Mouse (Mus musculus) heart, embryonic 16.5 days (tissue): ENCODE results near the gene Gpr183. TPM values are rescaled to one million over a fixed set of nuclear protein-coding genes. Genes with fewer than 3 reads are reported as not detected.

Experiments used
- ATAC-seq: fragments of 200-750 bp; cut with Nextera tagmentation; replicated peaks from 2 replicates; pipeline ENCODE4 v1.8.0; 2017; ENCODE audit warnings: moderate number of reproducible peaks; ENCODE audit not compliant: insufficient read depth, low FRiP score; ENCODE audit errors: extremely low read depth
- H3K27ac ChIP-seq: fragments of 300-500 bp; sonication (generic); 2 replicates; pipeline ENCODE4 v1.5.1; 2014; ENCODE audit warnings: mild to moderate bottlenecking, low read length, control low read depth, moderate library complexity
- H3K27me3 ChIP-seq: fragments of 300-500 bp; sonication (generic); 2 replicates; pipeline ENCODE4 v1.6.1; 2014; ENCODE audit warnings: low read length, mixed read lengths; ENCODE audit not compliant: control insufficient read depth, insufficient read depth
- H3K36me3 ChIP-seq: fragments of 300-500 bp; sonication (generic); 2 replicates; pipeline ENCODE4 v1.6.1; 2014; ENCODE audit not compliant: control insufficient read depth, insufficient read depth
- H3K4me1 ChIP-seq: fragments of 300-500 bp; sonication (generic); 2 replicates; pipeline ENCODE4 v1.6.1; 2014; ENCODE audit warnings: low read length, mixed read lengths; ENCODE audit not compliant: control insufficient read depth, insufficient read depth
- H3K4me2 ChIP-seq: fragments of 300-500 bp; sonication (generic); 2 replicates; pipeline ENCODE4 v1.6.1; 2014; ENCODE audit warnings: low read depth, mild to moderate bottlenecking, control low read depth, low read length
- H3K4me3 ChIP-seq: fragments of 300-500 bp; sonication (generic); 2 replicates; pipeline ENCODE4 v1.5.1; 2014; ENCODE audit warnings: mild to moderate bottlenecking, control low read depth, low read length
- H3K9ac ChIP-seq: fragments of 300-500 bp; sonication (generic); 2 replicates; pipeline ENCODE4 v1.6.1; 2014; ENCODE audit warnings: low read length, control low read depth
- H3K9me3 ChIP-seq: fragments of 300-500 bp; sonication (generic); replicated peaks from 2 replicates; pipeline ENCODE4 v1.6.1; 2016; ENCODE audit warnings: low read length; ENCODE audit not compliant: control insufficient read depth
- WGBS: fragments of 180-500 bp; shearing (Covaris S2); extraction: QIAGEN DNeasy Blood & Tissue Kit; methylation state at CpG from one replicate; pipeline ENCODE4 v1.1.7; 2014; 5-methylcytosine and 5-hydroxymethylcytosine counted together
- polyA plus RNA-seq: library from polyadenylated mRNA; unstranded; fragments of >200 nt; fragmentation: Nextera tagmentation; extraction: Ambion mirVana; gene quantifications from 2 replicates; pipeline ENCODE4 v1.2.1, GENCODE M21; 2015

The Gpr183 gene
- polyA plus RNA-seq, 1 experiment from 2014 or later, result 3.6 TPM

DNA sequence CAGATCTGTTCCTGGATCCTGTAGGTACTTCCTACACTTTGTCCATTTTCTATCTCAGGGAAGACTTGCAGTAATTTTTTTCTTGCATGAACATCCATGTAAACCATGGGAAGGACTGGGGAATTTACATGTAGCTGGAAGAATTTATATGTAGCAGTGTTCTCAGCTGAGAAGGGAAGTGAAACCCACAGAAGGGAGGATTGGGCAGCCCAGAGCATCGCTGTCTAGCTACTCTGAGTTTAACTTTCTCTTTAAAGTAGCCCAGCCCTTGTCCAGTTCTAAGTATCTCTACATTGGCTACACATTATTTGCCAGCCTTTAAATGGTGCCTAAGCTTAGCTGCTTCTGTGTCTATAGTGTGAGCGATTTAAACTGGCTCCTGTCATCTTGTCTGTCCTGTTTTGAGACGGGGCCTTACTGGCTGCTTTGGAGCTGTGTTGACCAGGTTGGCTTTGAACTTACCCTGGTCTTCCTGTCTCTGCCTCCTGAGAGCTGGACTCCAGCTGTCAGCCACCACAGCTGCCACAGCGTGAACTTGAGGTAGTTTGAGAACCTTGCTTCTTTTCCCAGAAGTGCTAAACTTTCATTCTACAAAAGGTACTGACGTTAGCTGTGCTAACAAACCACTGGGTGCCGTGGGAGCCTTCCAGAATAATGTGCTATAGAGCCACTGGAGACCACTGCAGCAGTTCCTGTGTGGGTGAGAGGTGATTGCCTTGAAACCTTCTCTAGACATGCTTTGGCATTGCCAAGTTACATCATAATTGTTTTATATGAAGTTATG is 48.5 kb downstream of the Gpr183 start:
- Histone ChIP-seq H3K4me2 (no peak overlapping the region), H3K27me3 (no peaks in the 10 kb centered on the region), H3K9ac (no peak overlapping the region), H3K9me3 (no peaks in the 10 kb centered on the region), H3K4me1 (peaks cover 12% of the 10 kb centered on the region), H3K4me3 (no peak overlapping the region), H3K36me3 (peaks cover 6% of the 10 kb centered on the region), H3K27ac (peak overlapping the region; percentile 7; the same call in 1 of the 2 replicates)
- no peak for ATAC-seq
- 80% methylated on average over 6 of the region's 6 CpGs for WGBS

DNA sequence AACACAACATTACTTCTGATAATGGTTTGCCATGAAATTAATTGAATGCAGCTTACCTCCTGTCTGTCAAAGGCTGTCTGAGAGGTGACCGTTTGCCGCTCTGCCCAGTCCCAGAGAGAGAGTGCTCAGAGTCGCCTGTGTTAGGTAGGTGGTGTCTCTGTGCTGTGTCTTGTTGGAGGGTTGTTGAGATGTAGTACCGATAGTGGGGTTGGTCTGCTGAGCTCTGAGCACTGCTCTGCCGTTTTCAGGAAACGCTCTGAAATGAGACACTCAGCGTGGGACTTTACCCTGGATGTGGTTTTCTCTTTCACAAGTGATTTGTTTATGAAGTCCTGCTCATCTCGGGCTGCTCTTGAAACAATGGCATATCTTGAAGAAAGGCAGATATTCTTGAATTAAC is 49.4 kb downstream of the Gpr183 start, which contains the start of gene Gpr18:
Gpr18 (minus strand) TSS at position 161 of the 400 bp plus-strand sequence.
- no peak within 1 kb of the TSS for H3K4me2 ChIP-seq
- H3K9me3 ChIP-seq, result no peaks in the 10 kb centered on the region
- H3K4me3 ChIP-seq, result no peak within 1 kb of the TSS
- peaks cover 7% of the 10 kb centered on the region for H3K36me3 ChIP-seq
- WGBS, result 54% methylated on average over 8 of the region's 8 CpGs
- H3K27me3 ChIP-seq, result no peaks in the 10 kb centered on the region
- peak within 1 kb of the TSS; percentile 7; the same call in 1 of the 2 replicates for H3K27ac ChIP-seq
- no peak for ATAC-seq
- peaks cover 7% of the 10 kb centered on the region for H3K4me1 ChIP-seq
- no peak within 1 kb of the TSS for H3K9ac ChIP-seq

DNA sequence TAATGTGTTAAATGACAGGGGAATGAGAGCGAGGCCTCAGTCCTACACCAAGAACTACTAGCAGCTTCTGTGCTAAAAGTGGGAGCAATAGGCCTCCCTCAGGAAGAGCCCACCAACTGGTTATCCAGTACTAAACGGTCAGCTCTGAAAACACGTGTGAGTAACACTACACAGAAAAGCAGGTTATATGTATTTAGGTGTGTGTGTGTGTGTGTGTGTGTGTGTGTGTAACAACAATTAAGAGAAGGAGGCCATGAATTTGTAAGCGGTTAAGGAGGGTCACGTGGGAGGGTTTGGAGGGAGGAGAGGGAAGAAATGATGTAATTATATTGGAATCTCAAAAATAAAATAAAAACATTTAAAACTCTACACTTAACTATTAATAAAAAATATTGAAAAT is 49.9 kb downstream of the Gpr183 start:
- H3K4me1 ChIP-seq, result 0 out of 2 replicates have a peak, but pooled peaks cover 3% of the 10 kb centered on the region
- H3K9ac ChIP-seq, result no peak overlapping the region
- H3K4me3 ChIP-seq, result no peak overlapping the region
- 83% methylated on average over 5 of the region's 5 CpGs for WGBS
- H3K27me3 ChIP-seq, result no peaks in the 10 kb centered on the region
- no peaks in the 10 kb centered on the region for H3K9me3 ChIP-seq
- no peak for ATAC-seq
- peaks cover 10% of the 10 kb centered on the region for H3K36me3 ChIP-seq
- H3K4me2 ChIP-seq, result no peak overlapping the region
- no peak overlapping the region for H3K27ac ChIP-seq

DNA sequence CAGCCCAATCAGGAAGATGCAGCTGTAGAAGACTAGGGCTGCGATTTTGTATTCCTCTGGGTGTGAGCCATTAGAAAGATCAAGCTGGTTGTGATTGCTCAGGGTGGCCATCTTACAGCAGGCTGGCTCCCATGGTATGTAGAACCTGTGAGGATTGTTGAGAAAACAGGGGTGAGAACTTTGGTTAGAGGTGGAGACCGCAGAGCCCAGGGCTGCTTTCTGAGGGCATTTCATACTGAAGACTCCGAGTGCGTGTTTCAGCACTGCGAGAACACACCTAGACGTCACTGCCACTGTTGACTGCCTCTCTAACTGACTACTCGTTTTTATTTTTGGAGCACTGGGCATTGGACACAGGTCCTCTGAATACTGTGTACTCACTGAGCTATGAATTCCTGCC is 52.5 kb downstream of the Gpr183 start:
- H3K27ac ChIP-seq, result no peak overlapping the region
- ATAC-seq, result no peak
- H3K9ac ChIP-seq, result no peak overlapping the region

DNA sequence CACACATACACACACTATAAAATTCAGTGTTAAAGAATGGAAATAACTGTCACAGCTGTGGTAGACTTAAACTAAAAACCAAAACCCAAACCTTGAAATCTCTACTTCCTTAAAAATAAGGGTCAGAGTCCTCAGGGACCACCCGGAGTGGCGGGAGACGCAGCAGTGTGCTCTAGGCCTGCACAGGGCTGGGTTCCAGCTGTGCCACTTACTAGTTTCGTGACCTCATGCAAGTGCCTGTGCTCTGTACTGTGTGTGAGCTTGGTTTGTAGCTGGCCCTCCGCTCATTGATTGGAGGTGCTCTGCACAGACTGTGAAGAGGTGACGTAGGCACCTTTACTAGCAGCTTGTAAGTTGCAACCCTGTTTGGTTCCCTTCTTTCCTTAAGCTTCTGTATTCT is 55.1 kb downstream of the Gpr183 start:
- WGBS, result 90% methylated on average over 6 of the region's 6 CpGs
- H3K4me1 ChIP-seq, result 0 out of 2 replicates have a peak, but pooled peaks cover under 1% of the 10 kb centered on the region
- H3K27me3 ChIP-seq, result no peaks in the 10 kb centered on the region
- H3K4me3 ChIP-seq, result no peak overlapping the region
- no peak overlapping the region for H3K27ac ChIP-seq
- H3K9ac ChIP-seq, result no peak overlapping the region
- no peak overlapping the region for H3K4me2 ChIP-seq
- H3K9me3 ChIP-seq, result no peaks in the 10 kb centered on the region
- no peak for ATAC-seq
- H3K36me3 ChIP-seq, result peaks cover 16% of the 10 kb centered on the region

More for the DNA sequence above, 52.5 kb downstream of the Gpr183 start:
- Histone ChIP-seq H3K4me3 (no peak overlapping the region), H3K9me3 (no peaks in the 10 kb centered on the region), H3K36me3 (peaks cover 14% of the 10 kb centered on the region), H3K27me3 (no peaks in the 10 kb centered on the region), H3K4me1 (no peaks in the 10 kb centered on the region), H3K4me2 (no peak overlapping the region)
- 84% methylated on average over 7 of the region's 7 CpGs for WGBS

DNA sequence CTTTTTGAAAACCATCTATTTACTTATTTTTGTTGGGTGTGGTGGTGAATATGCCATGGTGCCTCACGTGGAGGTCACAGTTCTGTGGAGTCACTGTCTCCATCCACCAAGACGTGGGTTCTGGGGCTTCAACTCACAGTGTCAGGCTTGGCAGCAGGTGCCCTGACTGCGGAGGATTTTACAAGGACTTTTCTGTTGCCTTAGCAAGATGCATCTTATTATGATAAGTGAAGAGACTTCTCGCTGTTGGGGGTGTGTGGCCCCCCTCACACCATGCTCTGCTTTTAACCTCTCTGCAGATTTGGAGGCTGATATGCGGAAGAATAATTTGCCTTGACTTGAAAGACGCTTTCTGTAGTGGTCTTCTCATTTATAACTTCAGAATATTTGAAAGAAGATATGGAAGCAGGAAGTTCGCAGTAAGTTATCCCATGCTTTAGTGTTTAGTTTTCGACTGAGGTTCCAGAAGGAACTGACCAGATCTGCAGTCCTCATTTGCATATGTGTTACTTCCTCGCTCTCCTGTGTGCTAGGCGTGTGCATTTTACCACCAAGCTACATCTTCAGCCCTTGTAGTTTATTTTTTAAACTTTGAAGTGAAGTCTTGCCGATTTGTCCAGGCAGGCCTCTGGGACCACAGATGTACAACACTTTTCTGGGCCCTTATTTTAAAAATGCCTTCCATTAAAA is 57.9 kb downstream of the Gpr183 start:
- Histone ChIP-seq H3K36me3 (peaks cover 16% of the 10 kb centered on the region), H3K27ac (no peak overlapping the region), H3K9ac (no peak overlapping the region), H3K9me3 (no peaks in the 10 kb centered on the region), H3K4me2 (no peak overlapping the region), H3K4me3 (no peak overlapping the region), H3K27me3 (no peaks in the 10 kb centered on the region), H3K4me1 (0 out of 2 replicates have a peak, but pooled peaks cover 4% of the 10 kb centered on the region)
- ATAC-seq, result no peak
- WGBS, result 87% methylated on average over 11 of the region's 11 CpGs

DNA sequence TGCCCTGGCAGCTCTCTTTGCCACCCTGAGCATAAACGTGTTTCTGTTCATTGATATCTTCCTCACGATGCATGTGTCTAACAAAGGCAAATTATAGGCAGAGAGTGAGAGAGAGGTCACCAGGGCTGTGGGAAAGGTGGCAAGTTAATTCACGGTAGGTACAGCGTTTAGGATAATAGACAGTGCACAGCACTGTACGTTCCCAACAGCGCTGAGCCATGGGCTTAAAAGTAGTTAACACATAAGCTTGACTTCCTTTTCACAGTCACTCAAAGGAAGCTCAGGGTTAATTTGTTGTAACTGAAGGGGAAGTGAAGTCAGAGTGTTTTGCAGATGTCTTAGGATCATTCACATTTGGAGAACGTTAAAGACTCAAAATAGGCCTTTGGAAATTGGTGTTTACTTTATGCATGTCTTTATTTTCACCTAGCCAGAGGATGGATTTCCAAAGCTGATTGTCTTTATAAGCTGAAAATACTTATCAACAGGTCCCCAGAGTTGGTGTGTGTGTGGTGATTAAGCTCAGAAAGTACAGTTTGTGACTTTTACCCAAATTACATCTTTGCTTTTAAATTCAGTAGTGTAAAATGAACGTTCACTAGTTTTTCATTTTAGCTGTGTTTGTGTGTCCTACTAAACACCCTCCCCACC is 58.5 kb downstream of the Gpr183 start:
- Histone ChIP-seq H3K27ac (no peak overlapping the region), H3K4me3 (no peak overlapping the region), H3K9ac (no peak overlapping the region), H3K4me2 (no peak overlapping the region), H3K36me3 (peaks cover 10% of the 10 kb centered on the region), H3K9me3 (no peaks in the 10 kb centered on the region), H3K27me3 (no peaks in the 10 kb centered on the region), H3K4me1 (0 out of 2 replicates have a peak, but pooled peaks cover 4% of the 10 kb centered on the region)
- ATAC-seq, result no peak
- WGBS, result 72% methylated on average over 8 of the region's 8 CpGs

DNA sequence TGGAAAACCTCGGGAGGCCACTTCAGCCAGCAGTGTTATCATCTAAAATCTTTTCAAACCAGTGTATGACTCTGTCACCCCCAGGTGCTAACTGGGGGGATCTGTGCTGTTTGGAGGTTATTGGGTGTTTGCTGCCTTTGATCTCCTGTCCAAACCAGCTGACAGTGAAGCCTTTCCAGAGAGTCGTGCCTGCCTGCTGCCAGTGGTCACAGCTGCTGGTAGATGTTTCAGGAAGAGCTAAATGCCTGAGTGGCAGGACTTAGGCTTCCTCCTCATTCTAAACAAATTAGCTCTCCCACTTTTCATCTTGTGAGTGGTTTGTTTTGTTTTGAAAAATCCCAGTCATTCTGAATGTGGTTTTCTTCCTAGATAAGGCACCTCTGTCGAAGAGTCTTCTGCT is 60.2 kb downstream of the Gpr183 start:
- no peaks in the 10 kb centered on the region for H3K27me3 ChIP-seq
- H3K9me3 ChIP-seq, result no peaks in the 10 kb centered on the region
- no peak overlapping the region for H3K4me2 ChIP-seq
- ATAC-seq, result no peak
- WGBS, result 24% methylated on average over 3 of the region's 3 CpGs
- no peak overlapping the region for H3K4me3 ChIP-seq
- H3K4me1 ChIP-seq, result 0 out of 2 replicates have a peak, but pooled peaks cover 4% of the 10 kb centered on the region
- H3K36me3 ChIP-seq, result peaks cover 5% of the 10 kb centered on the region; the same call in 1 of the 2 replicates
- no peak overlapping the region for H3K27ac ChIP-seq
- H3K9ac ChIP-seq, result no peak overlapping the region
